Mouse (Mus musculus) T-helper 2 cell (primary cell): ENCODE results near the gene Epha2.

Experiments
- in situ Hi-C: fragments of 300-600 bp; cut with MboI, MseI; formaldehyde crosslinking; loops from one replicate; pipeline ENCODE4 v1.15.1; 2025; ENCODE audit warnings: high pct_unique_total_duplicates

The Epha2 gene

GRCm38 (mm10) chr4:141301116-141301553, at the start of gene Epha2:
TSS of gene Epha2 (plus strand) at chr4:141301240.
- in situ Hi-C loops, result no loop called here

- in situ Hi-C loops, result no loop called here
These were observed 48.4 kb upstream of the Epha2 start for GRCm38 (mm10) chr4:141252641-141253040.

- in situ Hi-C loops, result no loop called here
These were observed 46.8 kb upstream of the Epha2 start for GRCm38 (mm10) chr4:141254234-141254633.

GRCm38 (mm10) chr4:141257440-141257839, 43.6 kb upstream of the Epha2 start:
- in situ Hi-C loops, result no loop called here

- in situ Hi-C loops, result no loop called here
These were observed 41.6 kb upstream of the Epha2 start for GRCm38 (mm10) chr4:141259413-141259812.

GRCm38 (mm10) chr4:141260007-141260723, 40.9 kb upstream of the Epha2 start:
- in situ Hi-C loops, result no loop called here

- in situ Hi-C loops, result no loop called here
These were observed 38.0 kb upstream of the Epha2 start for GRCm38 (mm10) chr4:141262906-141263637.

- in situ Hi-C loops, result no loop called here
These were observed 34.9 kb upstream of the Epha2 start for GRCm38 (mm10) chr4:141265979-141266637.

GRCm38 (mm10) chr4:141267250-141267649, 33.8 kb upstream of the Epha2 start:
- in situ Hi-C loops, result no loop called here

GRCm38 (mm10) chr4:141267837-141268236, 33.2 kb upstream of the Epha2 start:
- in situ Hi-C loops, result no loop called here

GRCm38 (mm10) chr4:141268350-141268749, 32.7 kb upstream of the Epha2 start:
- in situ Hi-C loops, result no loop called here

- in situ Hi-C loops, result no loop called here
These were observed 32.0 kb upstream of the Epha2 start for GRCm38 (mm10) chr4:141269080-141269479.

GRCm38 (mm10) chr4:141270201-141270940, 30.7 kb upstream of the Epha2 start:
- in situ Hi-C loops, result no loop called here

GRCm38 (mm10) chr4:141271228-141271627, 29.8 kb upstream of the Epha2 start:
- in situ Hi-C loops, result no loop called here

- in situ Hi-C loops, result no loop called here
These were observed 29.3 kb upstream of the Epha2 start for GRCm38 (mm10) chr4:141271721-141272120.

GRCm38 (mm10) chr4:141272878-141273277, 28.2 kb upstream of the Epha2 start:
- in situ Hi-C loops, result no loop called here

GRCm38 (mm10) chr4:141273296-141273695, 27.7 kb upstream of the Epha2 start:
- in situ Hi-C loops, result no loop called here

- in situ Hi-C loops, result loop anchor here (5.0 kb wide), 2 partner anchors 48 to 88 kb away; no protein-coding TSS in a partner anchor
These were observed 26.3 kb upstream of the Epha2 start for GRCm38 (mm10) chr4:141274485-141275341.

- in situ Hi-C loops, result loop anchor here (5.0 kb wide), 2 partner anchors 45 to 85 kb away; no protein-coding TSS in a partner anchor
These were observed 23.9 kb upstream of the Epha2 start for GRCm38 (mm10) chr4:141277157-141277556.

- in situ Hi-C loops, result loop anchor here (5.0 kb wide), 2 partner anchors 44 to 84 kb away; no protein-coding TSS in a partner anchor
These were observed 22.9 kb upstream of the Epha2 start for GRCm38 (mm10) chr4:141278154-141278553.
